Comparison of ENCODE assay signal across 24 mouse cellular contexts in the genomic region with DNA sequence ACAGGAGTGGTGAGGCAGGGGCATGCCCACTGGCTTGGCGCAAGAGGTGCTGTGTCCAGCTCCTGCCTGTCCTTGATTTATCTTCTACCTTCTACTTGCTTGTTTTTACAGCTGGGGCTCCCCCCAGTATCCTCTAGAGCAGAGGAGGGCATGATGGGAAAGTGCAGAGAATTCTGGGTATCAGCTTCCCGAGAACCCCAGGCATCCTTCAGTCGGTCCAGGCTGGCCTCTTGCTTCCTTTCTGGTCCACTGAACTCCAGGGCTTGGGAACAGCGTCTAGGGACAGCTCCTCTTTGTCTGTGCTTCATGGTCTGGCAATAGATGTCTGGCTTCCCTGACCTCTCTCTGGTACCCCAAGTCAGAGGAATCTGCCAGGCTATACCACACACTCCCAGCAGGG.
DNase-seq lines count a peak whose midpoint lies in the region; ATAC-seq lines count a peak whose summit lies in the region.
"Had no signal": no experiment of that assay in that cellular context is flagged by ENCODE, and none has a peak within 500 bp of the region (broad histone marks: within the 10 kb centered on the region; RNA-seq: fewer than 3 reads in every experiment).

No protein-coding gene starts in this region.

- H3K27ac ChIP-seq in hindbrain, embryonic 10.5 days, result peak overlapping the region; percentile 71
- no peak overlapping the region for H3K27ac ChIP-seq in hindbrain, embryonic 11.5 days (ENCODE audit: low read depth, low read length)
- peak overlapping the region; percentile 59 for H3K27ac ChIP-seq in midbrain, embryonic 10.5 days (replicated peaks)
- H3K27ac ChIP-seq in midbrain, embryonic 15.5 days, result no peak overlapping the region
- peak overlapping the region; percentile 89 for H3K27ac ChIP-seq in limb, embryonic 10.5 days
- H3K27ac ChIP-seq: embryonic facial prominence, embryonic 13.5 days; heart, embryonic 13.5 days; liver, embryonic 15.5 days; midbrain, embryonic 12.5 days had no signal

- H3K9me3 ChIP-seq in hindbrain, embryonic 10.5 days, result no peaks in the 10 kb centered on the region
- no peaks in the 10 kb centered on the region for H3K9me3 ChIP-seq in hindbrain, embryonic 11.5 days (ENCODE audit: control insufficient read depth, low read length)
- no peaks in the 10 kb centered on the region for H3K9me3 ChIP-seq in midbrain, embryonic 10.5 days (replicated peaks)
- H3K9me3 ChIP-seq in midbrain, embryonic 15.5 days, result no peaks in the 10 kb centered on the region
- H3K9me3 ChIP-seq in limb, embryonic 10.5 days (replicated peaks), result no peaks in the 10 kb centered on the region
- H3K9me3 ChIP-seq: embryonic facial prominence, embryonic 13.5 days; heart, embryonic 13.5 days; liver, embryonic 15.5 days; midbrain, embryonic 12.5 days had no signal

- H3K9ac ChIP-seq in hindbrain, embryonic 11.5 days (ENCODE audit: low read depth, low read length), result no peak overlapping the region
- H3K9ac ChIP-seq in midbrain, embryonic 15.5 days, result no peak overlapping the region
- H3K9ac ChIP-seq: embryonic facial prominence, embryonic 13.5 days; forebrain, postnatal 0 days; heart, embryonic 13.5 days; liver, embryonic 15.5 days; lung, embryonic 14.5 days; midbrain, embryonic 12.5 days had no signal

- peaks cover 69% of the 10 kb centered on the region for H3K4me1 ChIP-seq in hindbrain, embryonic 10.5 days (replicated peaks)
- H3K4me1 ChIP-seq in hindbrain, embryonic 11.5 days (replicated peaks; ENCODE audit: control insufficient read depth, insufficient read depth, low read length), result peaks cover 6% of the 10 kb centered on the region
- peaks cover 59% of the 10 kb centered on the region for H3K4me1 ChIP-seq in midbrain, embryonic 10.5 days
- H3K4me1 ChIP-seq in midbrain, embryonic 15.5 days, result peaks cover 36% of the 10 kb centered on the region
- peaks cover 72% of the 10 kb centered on the region for H3K4me1 ChIP-seq in limb, embryonic 10.5 days
- H3K4me1 ChIP-seq: liver, embryonic 15.5 days had no signal

- 26% methylated on average over 4 of the region's 4 CpGs for WGBS in hindbrain, embryonic 10.5 days
- 31% methylated on average over 4 of the region's 4 CpGs for WGBS in hindbrain, embryonic 11.5 days
- 36% methylated on average over 4 of the region's 4 CpGs for WGBS in midbrain, embryonic 10.5 days
- WGBS in midbrain, embryonic 15.5 days, result 41% methylated on average over 4 of the region's 4 CpGs
- WGBS in limb, embryonic 10.5 days, result 74% methylated on average over 4 of the region's 4 CpGs

- peaks cover 41% of the 10 kb centered on the region for H3K27me3 ChIP-seq in hindbrain, embryonic 10.5 days (ENCODE audit: insufficient read depth, poor library complexity, severe bottlenecking)
- peaks cover 8% of the 10 kb centered on the region for H3K27me3 ChIP-seq in hindbrain, embryonic 11.5 days (ENCODE audit: control insufficient read depth, insufficient read depth, low read length)
- peaks cover 28% of the 10 kb centered on the region for H3K27me3 ChIP-seq in midbrain, embryonic 10.5 days (ENCODE audit: low read depth, poor library complexity, severe bottlenecking)
- H3K27me3 ChIP-seq in midbrain, embryonic 15.5 days (replicated peaks), result no peaks in the 10 kb centered on the region; the same call in 1 of the 2 replicates
- H3K27me3 ChIP-seq in limb, embryonic 10.5 days (ENCODE audit: low read depth, poor library complexity, severe bottlenecking), result 0 out of 2 replicates have a peak, but pooled peaks cover 4% of the 10 kb centered on the region
- H3K27me3 ChIP-seq: liver, embryonic 15.5 days had no signal

- DNase-seq in hindbrain, embryonic 10.5 days (ENCODE audit: low spot score), result peak; percentile 33
- no peak for DNase-seq in hindbrain, embryonic 11.5 days (ENCODE audit: low spot score)
- DNase-seq in midbrain, embryonic 10.5 days (ENCODE audit: low spot score), result no peak
- DNase-seq in limb, embryonic 10.5 days (ENCODE audit: low spot score), result no peak
- no peak for DNase-seq in cerebellum, adult 18-20 months
- DNase-seq in gastrocnemius, postnatal 4 days (ENCODE audit: low spot score in 2 of 2), result no peak
- DNase-seq: adrenal gland, postnatal 25 days; cerebellum, adult 11-12 months; forebrain, postnatal 0 days; heart, postnatal 10 days; kidney, adult 18-20 months; layer of hippocampus, postnatal 36 days; left cerebral cortex, postnatal 4 days; lung, embryonic 14.5 days; lung, postnatal 14 days; thymus, adult 2 months; thymus, postnatal 4 days had no signal

- no peak overlapping the region for H3K4me2 ChIP-seq in hindbrain, embryonic 11.5 days (replicated peaks; ENCODE audit: low read depth, low read length)
- H3K4me2 ChIP-seq in midbrain, embryonic 15.5 days, result no peak overlapping the region
- H3K4me2 ChIP-seq: embryonic facial prominence, embryonic 13.5 days; heart, embryonic 13.5 days; liver, embryonic 15.5 days; lung, embryonic 14.5 days; midbrain, embryonic 12.5 days had no signal

- no peak overlapping the region for H3K4me3 ChIP-seq in hindbrain, embryonic 10.5 days
- no peak overlapping the region for H3K4me3 ChIP-seq in hindbrain, embryonic 11.5 days (ENCODE audit: low read depth, low read length)
- no peak overlapping the region for H3K4me3 ChIP-seq in midbrain, embryonic 10.5 days
- H3K4me3 ChIP-seq in midbrain, embryonic 15.5 days, result no peak overlapping the region
- H3K4me3 ChIP-seq in limb, embryonic 10.5 days, result no peak overlapping the region
- H3K4me3 ChIP-seq: embryonic facial prominence, embryonic 13.5 days; heart, embryonic 13.5 days; liver, embryonic 15.5 days; midbrain, embryonic 12.5 days had no signal

- ATAC-seq in hindbrain, embryonic 11.5 days (ENCODE audit: low FRiP score), result no peak
- no peak for ATAC-seq in midbrain, embryonic 15.5 days (replicated peaks)
- ATAC-seq: CD4-positive, CD25-positive, alpha-beta regulatory T cell, adult 4 months; forebrain, postnatal 0 days; hindbrain, embryonic 16.5 days had no signal

- no peaks in the 10 kb centered on the region for H3K36me3 ChIP-seq in hindbrain, embryonic 10.5 days
- H3K36me3 ChIP-seq in hindbrain, embryonic 11.5 days (ENCODE audit: control insufficient read depth, insufficient read depth, low read length), result no peaks in the 10 kb centered on the region
- no peaks in the 10 kb centered on the region for H3K36me3 ChIP-seq in midbrain, embryonic 10.5 days
- no peaks in the 10 kb centered on the region for H3K36me3 ChIP-seq in midbrain, embryonic 15.5 days (replicated peaks)
- H3K36me3 ChIP-seq in limb, embryonic 10.5 days, result no peaks in the 10 kb centered on the region
- H3K36me3 ChIP-seq: embryonic facial prominence, embryonic 13.5 days; heart, embryonic 13.5 days; liver, embryonic 15.5 days; midbrain, embryonic 12.5 days had no signal

Comparison
In these comparisons a context has a peak if more than half of its experiments do, and no peak if none do; other contexts are left out.
1. H3K27ac ChIP-seq: peak in hindbrain, embryonic 10.5 days (single experiment), midbrain, embryonic 10.5 days (single experiment) and limb, embryonic 10.5 days (single experiment); none in hindbrain, embryonic 11.5 days (single experiment) and midbrain, embryonic 15.5 days (single experiment).